Mouse (Mus musculus) frontal cortex, postnatal 36 days (tissue): ENCODE data around the gene Trafd1.
"Not testable (repeated sequence)": the region's sequence is repeated elsewhere in the genome, so short reads cannot be mapped to it uniquely, and the experiment has no call there.

Source experiments
- DNase-seq, 2 experiments: peaks; one replicate each; pipeline ENCODE4 v3.0.0; 2022; ENCODE audit warnings: low spot score in 2 of 2

Gene Trafd1

GRCm38 (mm10) chr5:121384757-121385460 lies 523 bp downstream of the Trafd1 start:
- peak; percentile 61 to 66 for DNase-seq

- DNase-seq, result no peak
These were observed 1.3 kb downstream of the Trafd1 start for GRCm38 (mm10) chr5:121383857-121384756.

- DNase-seq, result no peak
These were observed 4.7 kb downstream of the Trafd1 start for GRCm38 (mm10) chr5:121380692-121381091.

- no peak for DNase-seq
These were observed 6.7 kb downstream of the Trafd1 start for GRCm38 (mm10) chr5:121378678-121379256.

- not testable (repeated sequence) for DNase-seq
These were observed 8.5 kb downstream of the Trafd1 start for GRCm38 (mm10) chr5:121376972-121377371.

GRCm38 (mm10) chr5:121374790-121375189 lies 10.6 kb downstream of the Trafd1 start:
- no peak for DNase-seq

- DNase-seq, result no peak
These were observed 13.7 kb downstream of the Trafd1 start for GRCm38 (mm10) chr5:121371712-121372111.

GRCm38 (mm10) chr5:121367255-121367654 lies 18.2 kb downstream of the Trafd1 start:
- no peak for DNase-seq

GRCm38 (mm10) chr5:121366449-121367225 lies 18.8 kb downstream of the Trafd1 start:
- DNase-seq, result no peak

GRCm38 (mm10) chr5:121363441-121363840 lies 22.0 kb downstream of the Trafd1 start:
- no peak for DNase-seq

- DNase-seq, result no peak
These were observed 23.7 kb downstream of the Trafd1 start for GRCm38 (mm10) chr5:121361696-121362095.

- DNase-seq, result no peak
These were observed 26.2 kb downstream of the Trafd1 start for GRCm38 (mm10) chr5:121359229-121359628.

GRCm38 (mm10) chr5:121343997-121344396 lies 41.4 kb downstream of the Trafd1 start:
- no peak for DNase-seq

GRCm38 (mm10) chr5:121342490-121342889 lies 42.9 kb downstream of the Trafd1 start:
- no peak for DNase-seq

GRCm38 (mm10) chr5:121340965-121341473 lies 44.4 kb downstream of the Trafd1 start:
- no peak for DNase-seq

- DNase-seq, result no peak
These were observed 45.8 kb downstream of the Trafd1 start for GRCm38 (mm10) chr5:121339507-121340230.

GRCm38 (mm10) chr5:121336776-121337175 lies 48.7 kb downstream of the Trafd1 start:
- DNase-seq, result no peak

- peak in 1 of 2 experiments; percentile 20 for DNase-seq
These were observed 49.4 kb downstream of the Trafd1 start for GRCm38 (mm10) chr5:121336009-121336408.

- DNase-seq, result no peak
These were observed 50.0 kb downstream of the Trafd1 start for GRCm38 (mm10) chr5:121335426-121335825.

- DNase-seq, result no peak
These were observed 51.0 kb downstream of the Trafd1 start for GRCm38 (mm10) chr5:121334454-121334853.

- DNase-seq, result no peak
These were observed 51.5 kb downstream of the Trafd1 start for GRCm38 (mm10) chr5:121333976-121334375.
